Mouse (Mus musculus): ENCODE measurements at regions not wholly inside any gene's neighbourhood (a gene's known extent, or its start where the extent isn't known, plus 50 kb on each side); places are given as distances from the start of the nearest gene placed in this dataset.

DNA sequence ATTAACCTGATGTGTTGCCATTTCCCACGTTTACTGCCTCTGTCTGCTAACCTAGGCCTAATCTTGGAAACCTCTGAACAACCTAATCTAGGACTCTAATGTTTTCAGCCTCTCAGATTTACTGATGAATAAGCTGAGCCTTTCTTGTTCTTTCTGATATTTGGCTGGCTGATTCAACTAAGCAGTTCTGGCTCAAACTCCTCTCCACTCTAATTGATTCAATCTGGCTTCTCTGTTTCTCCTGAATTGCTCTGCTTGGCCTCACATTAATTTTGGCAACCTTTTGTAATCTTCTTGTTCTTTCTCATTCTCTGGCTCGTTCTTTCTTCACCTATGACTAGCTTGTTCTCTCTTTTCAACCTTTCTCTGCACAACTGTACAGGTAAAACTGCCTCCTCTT, 1561.2 kb upstream of the Zeb2 start:
- no peak overlapping the region for H3K27ac ChIP-seq (ENCODE audit: insufficient read depth, low read length)
- H3K9ac ChIP-seq (ENCODE audit: low read depth, poor library complexity, severe bottlenecking) = no peak overlapping the region
- no peaks in the 10 kb centered on the region for H3K27me3 ChIP-seq (ENCODE audit: control insufficient read depth, insufficient read depth, low read length, poor library complexity, severe bottlenecking)
- no peak for TF ChIP-seq CTCF (IDR thresholded peaks at IDR 0.05; ENCODE audit: low read depth, low read length)
- TF ChIP-seq POLR2A (IDR thresholded peaks at IDR 0.05; ENCODE audit: insufficient read depth, low read length) = no peak
- TF ChIP-seq EP300 (IDR thresholded peaks at IDR 0.05; ENCODE audit: insufficient read depth, low read depth, low read length) = no peak
- no peaks in the 10 kb centered on the region for H3K9me3 ChIP-seq (replicated peaks; ENCODE audit: control insufficient read depth, insufficient read depth, low read length, poor library complexity, severe bottlenecking)
- H3K36me3 ChIP-seq (ENCODE audit: control insufficient read depth, insufficient read depth, low read length, poor library complexity, severe bottlenecking) = no peaks in the 10 kb centered on the region
- H3K4me3 ChIP-seq (ENCODE audit: low read depth, low read length) = no peak overlapping the region
- no peaks in the 10 kb centered on the region for H3K4me1 ChIP-seq (ENCODE audit: control insufficient read depth, insufficient read depth, low read length)

DNA sequence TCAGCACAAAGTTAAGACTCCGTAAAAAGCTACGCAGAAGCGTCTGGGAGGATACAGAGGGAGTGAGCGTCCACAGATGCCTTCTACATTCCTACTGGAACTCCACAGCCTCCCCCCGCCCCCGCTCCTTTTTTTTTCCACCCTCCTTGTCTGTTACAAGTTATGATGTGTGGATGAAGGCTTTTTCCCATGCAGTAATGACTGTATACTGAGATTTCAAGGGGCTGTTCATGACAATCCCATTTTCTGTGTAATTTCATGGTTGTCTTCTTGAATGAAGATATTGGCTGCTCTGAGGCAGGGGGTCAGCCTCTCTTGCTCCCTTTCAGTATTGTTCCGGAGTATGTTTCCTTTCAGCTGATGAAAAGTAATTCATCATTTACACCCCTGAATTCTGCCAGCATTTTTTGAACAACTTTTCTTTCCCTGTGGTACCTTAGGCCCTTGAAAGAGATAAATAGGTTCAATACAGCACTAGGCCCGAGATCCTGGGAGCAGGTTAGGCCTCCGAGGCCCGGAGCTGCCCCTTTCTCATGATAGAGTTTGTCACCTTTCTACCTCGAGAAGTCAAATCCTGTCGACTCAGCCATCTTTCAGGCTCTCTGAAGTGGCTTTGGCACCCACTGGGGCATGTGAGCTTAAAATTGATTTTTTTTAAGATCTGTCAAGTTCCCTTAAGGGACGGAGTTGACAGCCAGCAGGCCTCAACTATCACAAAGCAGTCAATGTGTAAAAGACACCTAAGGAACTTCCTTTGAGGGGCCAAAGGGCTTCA, 1552.5 kb upstream of the Zeb2 start:
- Histone ChIP-seq H3K36me3 (ENCODE audit: control insufficient read depth, insufficient read depth, low read length, poor library complexity, severe bottlenecking) (no peaks in the 10 kb centered on the region), H3K4me3 (ENCODE audit: low read depth, low read length) (no peak overlapping the region), H3K9ac (ENCODE audit: low read depth, poor library complexity, severe bottlenecking) (no peak overlapping the region), H3K27ac (ENCODE audit: insufficient read depth, low read length) (no peak overlapping the region), H3K4me1 (ENCODE audit: control insufficient read depth, insufficient read depth, low read length) (no peaks in the 10 kb centered on the region), H3K27me3 (ENCODE audit: control insufficient read depth, insufficient read depth, low read length, poor library complexity, severe bottlenecking) (no peaks in the 10 kb centered on the region), H3K9me3 (replicated peaks; ENCODE audit: control insufficient read depth, insufficient read depth, low read length, poor library complexity, severe bottlenecking) (no peaks in the 10 kb centered on the region)
- TF ChIP-seq POLR2A (IDR thresholded peaks at IDR 0.05; ENCODE audit: insufficient read depth, low read length) = no peak
- TF ChIP-seq CTCF (IDR thresholded peaks at IDR 0.05; ENCODE audit: low read depth, low read length) = no peak
- no peak for TF ChIP-seq EP300 (IDR thresholded peaks at IDR 0.05; ENCODE audit: insufficient read depth, low read depth, low read length)

DNA sequence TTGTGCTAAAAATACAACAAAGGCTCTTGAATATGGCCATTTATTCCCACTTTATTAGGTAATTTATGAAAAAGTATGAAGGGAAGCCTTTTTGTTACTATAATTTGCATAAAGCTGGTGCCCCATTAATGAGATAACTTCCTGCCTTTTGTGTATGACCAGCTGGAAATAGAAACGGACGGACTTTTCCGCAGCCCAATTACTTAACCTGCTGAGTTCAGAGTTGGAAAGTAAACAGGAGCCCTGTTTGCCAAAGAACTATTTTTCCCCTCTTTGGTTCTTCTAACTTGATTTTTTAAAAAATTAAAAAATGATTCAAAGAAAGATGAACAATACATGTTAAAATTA, 1549.8 kb upstream of the Zeb2 start:
- Histone ChIP-seq H3K27ac (ENCODE audit: insufficient read depth, low read length) (no peak overlapping the region), H3K4me1 (ENCODE audit: control insufficient read depth, insufficient read depth, low read length) (no peaks in the 10 kb centered on the region), H3K36me3 (ENCODE audit: control insufficient read depth, insufficient read depth, low read length, poor library complexity, severe bottlenecking) (no peaks in the 10 kb centered on the region), H3K9me3 (replicated peaks; ENCODE audit: control insufficient read depth, insufficient read depth, low read length, poor library complexity, severe bottlenecking) (no peaks in the 10 kb centered on the region), H3K27me3 (ENCODE audit: control insufficient read depth, insufficient read depth, low read length, poor library complexity, severe bottlenecking) (no peaks in the 10 kb centered on the region), H3K9ac (ENCODE audit: low read depth, poor library complexity, severe bottlenecking) (no peak overlapping the region), H3K4me3 (ENCODE audit: low read depth, low read length) (no peak overlapping the region)
- TF ChIP-seq CTCF (IDR thresholded peaks at IDR 0.05; ENCODE audit: low read depth, low read length) (no peak), EP300 (IDR thresholded peaks at IDR 0.05; ENCODE audit: insufficient read depth, low read depth, low read length) (no peak), POLR2A (IDR thresholded peaks at IDR 0.05; ENCODE audit: insufficient read depth, low read length) (no peak)

DNA sequence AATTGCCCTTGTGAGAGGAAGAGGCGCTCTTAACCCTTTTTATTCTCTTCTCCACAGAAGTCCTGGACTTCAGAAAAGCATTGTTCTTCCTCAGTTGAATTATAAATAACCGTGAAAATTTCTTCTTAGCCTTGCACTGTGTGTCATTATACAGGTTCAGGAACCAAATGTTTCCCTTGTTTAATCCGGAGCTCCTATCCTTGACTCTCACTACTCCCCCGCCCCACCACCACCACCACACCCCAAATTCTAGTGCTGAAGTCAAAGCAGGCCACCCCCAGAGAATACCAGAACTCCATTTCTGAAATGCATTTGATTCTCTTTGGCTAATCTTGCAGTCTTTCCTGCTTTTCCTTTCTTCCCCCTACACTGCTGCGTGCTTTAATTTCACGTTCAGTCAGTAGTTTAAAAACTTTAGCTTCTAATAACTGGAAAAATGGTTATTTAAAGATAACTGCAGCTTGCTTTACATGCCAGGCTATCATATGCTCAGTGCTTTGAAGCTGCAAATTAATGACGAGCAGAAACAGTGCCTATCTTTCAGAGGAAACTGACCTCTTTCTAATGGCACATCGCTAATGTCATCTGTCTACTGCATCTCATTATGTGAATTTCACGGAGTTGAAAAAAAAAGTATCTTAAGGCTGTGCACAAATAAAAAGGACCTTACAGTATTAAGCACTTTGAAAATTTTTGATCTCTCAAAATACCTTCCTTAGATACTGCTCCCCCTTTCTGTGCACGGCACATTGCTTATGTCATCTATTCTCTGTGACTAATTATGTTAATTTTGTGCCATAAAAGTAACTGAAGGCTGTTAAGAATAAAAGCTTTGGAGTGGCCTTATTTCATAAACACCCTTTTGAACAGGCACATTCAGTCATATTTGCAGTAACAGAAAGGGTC, 1549.1 kb upstream of the Zeb2 start:
- Histone ChIP-seq H3K9ac (ENCODE audit: low read depth, poor library complexity, severe bottlenecking) (no peak overlapping the region), H3K27ac (ENCODE audit: insufficient read depth, low read length) (no peak overlapping the region), H3K9me3 (replicated peaks; ENCODE audit: control insufficient read depth, insufficient read depth, low read length, poor library complexity, severe bottlenecking) (no peaks in the 10 kb centered on the region), H3K27me3 (ENCODE audit: control insufficient read depth, insufficient read depth, low read length, poor library complexity, severe bottlenecking) (no peaks in the 10 kb centered on the region), H3K4me1 (ENCODE audit: control insufficient read depth, insufficient read depth, low read length) (no peaks in the 10 kb centered on the region), H3K36me3 (ENCODE audit: control insufficient read depth, insufficient read depth, low read length, poor library complexity, severe bottlenecking) (no peaks in the 10 kb centered on the region), H3K4me3 (ENCODE audit: low read depth, low read length) (no peak overlapping the region)
- TF ChIP-seq EP300 (IDR thresholded peaks at IDR 0.05; ENCODE audit: insufficient read depth, low read depth, low read length) (no peak), POLR2A (IDR thresholded peaks at IDR 0.05; ENCODE audit: insufficient read depth, low read length) (no peak), CTCF (IDR thresholded peaks at IDR 0.05; ENCODE audit: low read depth, low read length) (no peak)

DNA sequence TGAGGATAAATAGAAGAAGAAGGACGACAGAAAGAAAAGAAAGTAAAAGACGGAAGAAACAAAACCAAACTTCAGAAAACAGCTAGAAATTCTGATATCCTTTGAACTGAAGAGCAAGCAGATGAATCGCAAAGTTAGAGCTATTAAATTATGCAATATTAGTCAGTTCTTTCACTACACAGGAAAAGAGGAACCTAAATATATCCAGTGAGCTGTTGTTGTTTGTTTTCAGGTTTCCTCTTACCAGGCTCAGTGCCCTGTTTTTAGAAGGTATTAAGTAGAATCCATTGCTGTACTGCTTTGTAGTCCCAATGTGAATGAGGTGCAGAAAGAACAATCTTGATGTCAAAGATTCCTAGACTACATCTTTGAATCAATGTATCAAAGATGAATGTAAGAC, 1544.7 kb upstream of the Zeb2 start:
- no peak overlapping the region for H3K4me3 ChIP-seq (ENCODE audit: low read depth, low read length)
- H3K9me3 ChIP-seq (replicated peaks; ENCODE audit: control insufficient read depth, insufficient read depth, low read length, poor library complexity, severe bottlenecking) = no peaks in the 10 kb centered on the region
- H3K9ac ChIP-seq (ENCODE audit: low read depth, poor library complexity, severe bottlenecking) = no peak overlapping the region
- H3K36me3 ChIP-seq (ENCODE audit: control insufficient read depth, insufficient read depth, low read length, poor library complexity, severe bottlenecking) = no peaks in the 10 kb centered on the region
- TF ChIP-seq EP300 (IDR thresholded peaks at IDR 0.05; ENCODE audit: insufficient read depth, low read depth, low read length) (no peak), POLR2A (IDR thresholded peaks at IDR 0.05; ENCODE audit: insufficient read depth, low read length) (no peak), CTCF (IDR thresholded peaks at IDR 0.05; ENCODE audit: low read depth, low read length) (no peak)
- no peak overlapping the region for H3K27ac ChIP-seq (ENCODE audit: insufficient read depth, low read length)
- H3K27me3 ChIP-seq (ENCODE audit: control insufficient read depth, insufficient read depth, low read length, poor library complexity, severe bottlenecking) = no peaks in the 10 kb centered on the region
- no peaks in the 10 kb centered on the region for H3K4me1 ChIP-seq (ENCODE audit: control insufficient read depth, insufficient read depth, low read length)

DNA sequence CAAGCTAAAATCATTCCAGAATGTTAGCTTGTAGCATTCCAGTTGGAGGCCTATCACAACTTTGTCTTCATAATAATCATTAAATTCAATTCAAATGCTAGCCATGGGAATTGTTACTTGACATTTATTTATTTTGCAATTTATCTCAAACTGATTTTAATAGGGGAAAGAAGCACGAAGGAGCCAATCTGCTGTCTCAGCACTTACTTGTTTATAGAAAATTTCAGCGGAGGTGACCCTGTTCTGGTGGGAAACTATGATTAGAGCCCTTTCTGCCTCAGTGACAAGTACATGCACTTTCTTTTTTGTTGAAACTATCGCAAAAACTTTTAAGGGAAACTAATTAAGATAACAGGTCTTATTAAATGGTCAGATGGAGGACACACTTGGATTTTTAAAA, 1543.4 kb upstream of the Zeb2 start:
- Histone ChIP-seq H3K27me3 (ENCODE audit: control insufficient read depth, insufficient read depth, low read length, poor library complexity, severe bottlenecking) (no peaks in the 10 kb centered on the region), H3K4me1 (ENCODE audit: control insufficient read depth, insufficient read depth, low read length) (no peaks in the 10 kb centered on the region), H3K36me3 (ENCODE audit: control insufficient read depth, insufficient read depth, low read length, poor library complexity, severe bottlenecking) (no peaks in the 10 kb centered on the region), H3K9ac (ENCODE audit: low read depth, poor library complexity, severe bottlenecking) (no peak overlapping the region), H3K27ac (ENCODE audit: insufficient read depth, low read length) (no peak overlapping the region), H3K9me3 (replicated peaks; ENCODE audit: control insufficient read depth, insufficient read depth, low read length, poor library complexity, severe bottlenecking) (no peaks in the 10 kb centered on the region), H3K4me3 (ENCODE audit: low read depth, low read length) (no peak overlapping the region)
- no peak for TF ChIP-seq CTCF (IDR thresholded peaks at IDR 0.05; ENCODE audit: low read depth, low read length)
- TF ChIP-seq POLR2A (IDR thresholded peaks at IDR 0.05; ENCODE audit: insufficient read depth, low read length) = no peak
- TF ChIP-seq EP300 (IDR thresholded peaks at IDR 0.05; ENCODE audit: insufficient read depth, low read depth, low read length) = no peak
